Mouse (Mus musculus): ENCODE data around the gene Nisch. TPM values are rescaled to one million over a fixed set of nuclear protein-coding genes. Genes with fewer than 3 reads are reported as not detected.

The Nisch gene
- total RNA-seq, 4 experiments from 2014 or later: 363 to 424 (median 392) TPM

GRCm38 (mm10) chr14:31191936-31192335 lies 24.8 kb downstream of the Nisch start:
- DNase-seq (ENCODE audit: low spot score in 2 of 2): no peak

GRCm38 (mm10) chr14:31189348-31189747 lies 27.4 kb downstream of the Nisch start:
- DNase-seq (ENCODE audit: low spot score in 2 of 2): no peak

GRCm38 (mm10) chr14:31188771-31189181 lies 28.0 kb downstream of the Nisch start:
- no peak for DNase-seq (ENCODE audit: low spot score in 2 of 2)

- DNase-seq (ENCODE audit: low spot score in 2 of 2): no peak
These were observed 30.1 kb downstream of the Nisch start for GRCm38 (mm10) chr14:31186656-31187055.

GRCm38 (mm10) chr14:31184195-31184594 lies 32.6 kb downstream of the Nisch start:
- DNase-seq (ENCODE audit: low spot score in 2 of 2): no peak

GRCm38 (mm10) chr14:31183541-31183940 lies 33.2 kb downstream of the Nisch start:
- no peak for DNase-seq (ENCODE audit: low spot score in 2 of 2)

- DNase-seq (ENCODE audit: low spot score in 2 of 2): no peak
These were observed 33.9 kb downstream of the Nisch start for GRCm38 (mm10) chr14:31182786-31183290.

- DNase-seq (ENCODE audit: low spot score in 2 of 2): no peak
These were observed 35.2 kb downstream of the Nisch start for GRCm38 (mm10) chr14:31181512-31181911.

- DNase-seq (ENCODE audit: low spot score in 2 of 2): no peak
These were observed 36.9 kb downstream of the Nisch start for GRCm38 (mm10) chr14:31179677-31180365.

- DNase-seq (ENCODE audit: low spot score in 2 of 2): no peak
These were observed 39.0 kb downstream of the Nisch start for GRCm38 (mm10) chr14:31177715-31178114.

- DNase-seq (ENCODE audit: low spot score in 2 of 2): no peak
These were observed 39.5 kb downstream of the Nisch start for GRCm38 (mm10) chr14:31177287-31177686.

- no peak for DNase-seq (ENCODE audit: low spot score in 2 of 2)
These were observed 43.2 kb downstream of the Nisch start for GRCm38 (mm10) chr14:31173537-31173936.

- DNase-seq (ENCODE audit: low spot score in 2 of 2): no peak
These were observed 43.8 kb downstream of the Nisch start for GRCm38 (mm10) chr14:31172781-31173455.

- no peak for DNase-seq (ENCODE audit: low spot score in 2 of 2)
These were observed 44.9 kb downstream of the Nisch start for GRCm38 (mm10) chr14:31171821-31172220.

GRCm38 (mm10) chr14:31171386-31171785 lies 45.4 kb downstream of the Nisch start:
- DNase-seq (ENCODE audit: low spot score in 2 of 2): no peak

GRCm38 (mm10) chr14:31170963-31171362 lies 45.8 kb downstream of the Nisch start:
- no peak for DNase-seq (ENCODE audit: low spot score in 2 of 2)

- DNase-seq (ENCODE audit: low spot score in 2 of 2): no peak
These were observed 47.2 kb downstream of the Nisch start for GRCm38 (mm10) chr14:31169508-31169907.

- DNase-seq (ENCODE audit: low spot score in 2 of 2): no peak
These were observed 48.3 kb downstream of the Nisch start, which contains the start of gene Stab1 for GRCm38 (mm10) chr14:31168425-31168824. TSS of gene Stab1 (minus strand) at chr14:31168641.

GRCm38 (mm10) chr14:31166827-31167226 lies 49.9 kb downstream of the Nisch start:
- DNase-seq (ENCODE audit: low spot score in 2 of 2): no peak

GRCm38 (mm10) chr14:31165991-31166630 lies 50.6 kb downstream of the Nisch start:
- DNase-seq (ENCODE audit: low spot score in 2 of 2): no peak

- no peak for DNase-seq (ENCODE audit: low spot score in 2 of 2)
These were observed 51.3 kb downstream of the Nisch start for GRCm38 (mm10) chr14:31165458-31165857.

- no peak for DNase-seq (ENCODE audit: low spot score in 2 of 2)
These were observed 51.7 kb downstream of the Nisch start for GRCm38 (mm10) chr14:31165010-31165409.
